In genomic region chr12:112764991-112765390, GRCm38 (mm10) we compare ENCODE assay signal across 21 mouse cellular contexts. TPM values are rescaled to one million over a fixed set of nuclear protein-coding genes. Genes with fewer than 3 reads are reported as not detected.
"Had no signal": no experiment of that assay in that cellular context is flagged by ENCODE, and none has a peak within 500 bp of the region (broad histone marks: within the 10 kb centered on the region; RNA-seq: fewer than 3 reads in every experiment).

No protein-coding gene starts in this region.

- H3K27me3 ChIP-seq: kidney, embryonic 15.5 days; liver, embryonic 13.5 days; neural tube, embryonic 12.5 days; stomach, embryonic 15.5 days had no signal

- H3K9me3 ChIP-seq: kidney, embryonic 15.5 days; liver, embryonic 13.5 days; neural tube, embryonic 12.5 days; stomach, embryonic 15.5 days had no signal

- DNase-seq: kidney, adult 11 months; kidney, adult 8-10 months; kidney, postnatal 10 days; kidney, postnatal 36 days; layer of hippocampus, postnatal 36 days; liver, embryonic 13.5 days; lung, adult 2 months; lung, postnatal 14 days; midbrain, embryonic 14.5 days; retina, postnatal 1 day; right cerebral cortex, postnatal 25 days; spleen, adult 18-20 months; thymus, postnatal 25 days had no signal

- H3K4me3 ChIP-seq: kidney, embryonic 15.5 days; left cerebral cortex, adult 2 months; liver, embryonic 13.5 days; neural tube, embryonic 12.5 days; stomach, embryonic 15.5 days had no signal

- H3K4me1 ChIP-seq: liver, embryonic 13.5 days; neural tube, embryonic 12.5 days; stomach, embryonic 15.5 days had no signal

- H3K4me2 ChIP-seq: kidney, embryonic 15.5 days; liver, embryonic 13.5 days; midbrain, embryonic 11.5 days; neural tube, embryonic 12.5 days; stomach, embryonic 15.5 days had no signal

- H3K36me3 ChIP-seq: kidney, embryonic 15.5 days; liver, embryonic 13.5 days; neural tube, embryonic 12.5 days; stomach, embryonic 15.5 days had no signal

- H3K9ac ChIP-seq: kidney, embryonic 15.5 days; liver, embryonic 13.5 days; neural tube, embryonic 12.5 days; stomach, embryonic 15.5 days had no signal

- H3K27ac ChIP-seq: kidney, embryonic 15.5 days; left cerebral cortex, adult 2 months; liver, embryonic 13.5 days; neural tube, embryonic 12.5 days; stomach, embryonic 15.5 days had no signal

RNA-seq across cellular contexts. Expression of gene Ahnak2, which starts 37.5 kb away (rescaled TPM):
- total RNA-seq: megakaryocyte progenitor cell, adult 5-6 weeks; megakaryocyte-erythroid progenitor cell, adult 5-6 weeks; neutrophil, adult 5-6 weeks had no signal
